Mouse (Mus musculus): Measurements from ENCODE around the gene Cep131.
A peak's percentile ranks its signal among the peaks of the same experiment; 100 is the strongest.

Gene Cep131

GRCm38 (mm10) chr11:120092817-120093591 lies 6.4 kb upstream of the Cep131 start:
- DNase-seq: no peak

GRCm38 (mm10) chr11:120090661-120091060 lies 4.0 kb upstream of the Cep131 start:
- no peak for DNase-seq

- peak; percentile 22 to 30 for DNase-seq
Measured at GRCm38 (mm10) chr11:120085891-120086627, 568 bp downstream of the Cep131 start.

- no peak for DNase-seq
Measured at GRCm38 (mm10) chr11:120080282-120080681, 6.3 kb downstream of the Cep131 start.

- no peak for DNase-seq
Measured at GRCm38 (mm10) chr11:120076191-120076590, 10.4 kb downstream of the Cep131 start.

GRCm38 (mm10) chr11:120072986-120073647 lies 13.5 kb downstream of the Cep131 start:
- DNase-seq: no peak

GRCm38 (mm10) chr11:120071731-120072320 lies 14.8 kb downstream of the Cep131 start:
- DNase-seq: no peak

GRCm38 (mm10) chr11:120071065-120071464 lies 15.6 kb downstream of the Cep131 start:
- no peak for DNase-seq

GRCm38 (mm10) chr11:120070286-120070930 lies 16.2 kb downstream of the Cep131 start:
- no peak for DNase-seq

GRCm38 (mm10) chr11:120069261-120069660 lies 17.4 kb downstream of the Cep131 start:
- no peak for DNase-seq

GRCm38 (mm10) chr11:120067834-120068233 lies 18.8 kb downstream of the Cep131 start:
- DNase-seq: no peak

GRCm38 (mm10) chr11:120065291-120065690 lies 21.3 kb downstream of the Cep131 start:
- peak; percentile 36 to 53 for DNase-seq

- no peak for DNase-seq
Measured at GRCm38 (mm10) chr11:120064668-120065040, 22.0 kb downstream of the Cep131 start.

GRCm38 (mm10) chr11:120064006-120064667 lies 22.5 kb downstream of the Cep131 start:
- no peak for DNase-seq

- no peak for DNase-seq
Measured at GRCm38 (mm10) chr11:120063326-120063725, 23.3 kb downstream of the Cep131 start.

- DNase-seq: no peak
Measured at GRCm38 (mm10) chr11:120060634-120061033, 26.0 kb downstream of the Cep131 start.

- DNase-seq: no peak
Measured at GRCm38 (mm10) chr11:120055953-120056732, 30.5 kb downstream of the Cep131 start.

- DNase-seq: no peak
Measured at GRCm38 (mm10) chr11:120053846-120054245, 32.8 kb downstream of the Cep131 start.

- no peak for DNase-seq
Measured at GRCm38 (mm10) chr11:120052274-120052673, 34.4 kb downstream of the Cep131 start.

GRCm38 (mm10) chr11:120051124-120051811 lies 35.4 kb downstream of the Cep131 start:
- DNase-seq: no peak

- no peak for DNase-seq
Measured at GRCm38 (mm10) chr11:120049067-120049466, 37.6 kb downstream of the Cep131 start.

Measured in lung, adult 18-20 months (tissue).